Mouse (Mus musculus) small intestine, adult 10 weeks (tissue): Measurements from ENCODE around the gene Hoxb3. TPM values are rescaled to one million over a fixed set of nuclear protein-coding genes. Genes with fewer than 3 reads are reported as not detected.

Experiments used
- polyA plus RNA-seq: library from polyadenylated mRNA; stranded (reverse); fragments of 350-450 nt; fragmentation: Illumina TruSeq; extraction: RNeasy Lipid Tissue Mini Kit (QIAGEN cat#74804); gene quantifications from one replicate; pipeline ENCODE4 v1.2.3, GENCODE M21; 2014; ENCODE audit warnings: low replicate concordance

Hoxb3 gene
- 5.1 TPM for polyA plus RNA-seq

GRCm38 (mm10) chr11:96323154-96323553 lies at the start of gene Hoxb3:
Gene Hoxb3 (plus strand): TSS chr11:96323326.

GRCm38 (mm10) chr11:96281855-96282570 lies 41.1 kb upstream of the Hoxb3 start, which contains the start of gene Hoxb8:
Gene Hoxb8 (plus strand): TSS chr11:96281905.

GRCm38 (mm10) chr11:96285771-96286738 lies 37.1 kb upstream of the Hoxb3 start, which contains the start of gene Hoxb7:
Gene Hoxb7 (plus strand): TSS chr11:96286623.

GRCm38 (mm10) chr11:96291681-96292564 lies 31.2 kb upstream of the Hoxb3 start, which contains the start of gene Hoxb6:
Gene Hoxb6 (plus strand): TSS chr11:96292476.

GRCm38 (mm10) chr11:96303151-96304099 lies 19.7 kb upstream of the Hoxb3 start, which contains the start of gene Hoxb5:
Gene Hoxb5 (plus strand): TSS chr11:96303336.

GRCm38 (mm10) chr11:96317608-96318367 lies 5.3 kb upstream of the Hoxb3 start, which contains the start of gene Hoxb4:
Gene Hoxb4 (plus strand): TSS chr11:96318267.

GRCm38 (mm10) chr11:96350341-96350624 lies 27.2 kb downstream of the Hoxb3 start, which contains the start of gene Hoxb2:
Gene Hoxb2 (plus strand): TSS chr11:96350525.

GRCm38 (mm10) chr11:96365441-96366091 lies 42.4 kb downstream of the Hoxb3 start, which contains the start of gene Hoxb1:
Gene Hoxb1 (plus strand): TSS chr11:96365752.

Other genes with a start within 250 kb of the Hoxb3 start
- gene Atp5g1, start 247.7 kb upstream of the Hoxb3 start, polyA plus RNA-seq, result 2.2 TPM
- gene Calcoco2, start 211.4 kb upstream of the Hoxb3 start, polyA plus RNA-seq, result not detected
- not detected for gene Ttll6, start 189.5 kb upstream of the Hoxb3 start, polyA plus RNA-seq
- not detected for gene Hoxb13, start 129.0 kb upstream of the Hoxb3 start, polyA plus RNA-seq
- not detected for gene Hoxb9, start 51.9 kb upstream of the Hoxb3 start, polyA plus RNA-seq
- not detected for gene Hoxb8, start 41.4 kb upstream of the Hoxb3 start, polyA plus RNA-seq
- gene Hoxb7, start 36.7 kb upstream of the Hoxb3 start, polyA plus RNA-seq, result 1.3 TPM
- 0.56 TPM for gene Hoxb6, start 30.9 kb upstream of the Hoxb3 start, polyA plus RNA-seq
- 0.82 TPM for gene Hoxb5, start 20.0 kb upstream of the Hoxb3 start, polyA plus RNA-seq
- 3.3 TPM for gene Hoxb4, start 5.1 kb upstream of the Hoxb3 start, polyA plus RNA-seq
- gene Hoxb2, start 27.2 kb downstream of the Hoxb3 start, polyA plus RNA-seq, result 4.3 TPM
- not detected for gene Hoxb1, start 42.4 kb downstream of the Hoxb3 start, polyA plus RNA-seq
- gene Skap1, start 141.3 kb downstream of the Hoxb3 start, polyA plus RNA-seq, result 2.2 TPM